Mouse (Mus musculus) neural tube, embryonic 11.5 days (tissue): ENCODE data around the gene Mrps17. TPM values are rescaled to one million over a fixed set of nuclear protein-coding genes. Genes with fewer than 3 reads are reported as not detected.
"Not testable (repeated sequence)": the region's sequence is repeated elsewhere in the genome, so short reads cannot be mapped to it uniquely, and the experiment has no call there.

ENCODE experiments used
- ATAC-seq: fragments of 200-750 bp; cut with Nextera tagmentation; 2 replicates; pipeline ENCODE4 v1.8.0; 2017; ENCODE audit warnings: moderate number of reproducible peaks, mild to moderate bottlenecking, moderate TSS enrichment, moderate library complexity; ENCODE audit not compliant: insufficient read depth, low FRiP score, low TSS enrichment
- DNase-seq: peaks from one replicate; pipeline ENCODE4 v3.0.0-alpha.2; 2015; ENCODE audit warnings: low spot score
- H3K27ac ChIP-seq: fragments of 300-500 bp; sonication (generic); 2 replicates; pipeline ENCODE4 v1.5.1; 2014; ENCODE audit warnings: low read depth, mild to moderate bottlenecking, low read length
- H3K27me3 ChIP-seq: fragments of 300-500 bp; sonication (generic); 2 replicates; pipeline ENCODE4 v1.6.1; 2014; ENCODE audit warnings: mild to moderate bottlenecking, low read length, mixed read lengths; ENCODE audit not compliant: control insufficient read depth, insufficient read depth
- H3K36me3 ChIP-seq: fragments of 300-500 bp; sonication (generic); 2 replicates; pipeline ENCODE4 v1.6.1; 2014; ENCODE audit warnings: mild to moderate bottlenecking, low read length, moderate library complexity, mixed read lengths; ENCODE audit not compliant: control insufficient read depth, insufficient read depth
- H3K4me1 ChIP-seq: fragments of 300-500 bp; sonication (generic); 2 replicates; pipeline ENCODE4 v1.6.1; 2014; ENCODE audit warnings: low read length, mixed read lengths; ENCODE audit not compliant: control insufficient read depth, insufficient read depth
- H3K4me2 ChIP-seq: fragments of 300-500 bp; sonication (generic); 2 replicates; pipeline ENCODE4 v1.6.1; 2014; ENCODE audit warnings: low read depth, mild to moderate bottlenecking, moderate library complexity
- H3K4me3 ChIP-seq: fragments of 300-500 bp; sonication (generic); 2 replicates; pipeline ENCODE4 v1.5.1; 2014; ENCODE audit warnings: low read depth, low read length
- H3K9ac ChIP-seq: fragments of 300-500 bp; sonication (generic); 2 replicates; pipeline ENCODE4 v1.6.1; 2014; ENCODE audit warnings: mild to moderate bottlenecking, low read length
- H3K9me3 ChIP-seq: fragments of 300-500 bp; sonication (generic); 2 replicates; pipeline ENCODE4 v1.6.1; 2016; ENCODE audit warnings: low read length; ENCODE audit not compliant: control insufficient read depth
- WGBS: fragments of 180-500 bp; shearing (Covaris S2); extraction: QIAGEN DNeasy Blood & Tissue Kit; methylation state at CpG from one replicate; pipeline ENCODE4 v1.1.7; 2014; 5-methylcytosine and 5-hydroxymethylcytosine counted together
- polyA plus RNA-seq: library from polyadenylated mRNA; unstranded; fragments of >200 nt; fragmentation: Nextera tagmentation; extraction: Ambion mirVana; gene quantifications from 2 replicates; pipeline ENCODE4 v1.2.1, GENCODE M21; 2014

The Mrps17 gene
- 160 and 178 TPM in 2 replicates for polyA plus RNA-seq

GRCm38 (mm10) chr5:129715326-129715861, at the start of gene Mrps17:
Gene Mrps17 (plus strand): TSS chr5:129715497.
- DNase-seq: peak; percentile 95
- no peak within 1 kb of the TSS for H3K27ac ChIP-seq
- H3K36me3 ChIP-seq: peaks cover 5% of the 10 kb centered on the region
- peak within 1 kb of the TSS; percentile 82 for H3K9ac ChIP-seq
- under 1% methylated on average over 33 of the region's 33 CpGs for WGBS
- ATAC-seq: peak; percentile 94
- H3K4me1 ChIP-seq: 0 out of 2 replicates have a peak, but pooled peaks cover 6% of the 10 kb centered on the region
- H3K27me3 ChIP-seq: no peaks in the 10 kb centered on the region
- no peaks in the 10 kb centered on the region for H3K9me3 ChIP-seq
- peak within 1 kb of the TSS; percentile 63 for H3K4me3 ChIP-seq
- peak within 1 kb of the TSS; percentile 59 for H3K4me2 ChIP-seq

- H3K27me3 ChIP-seq: no peaks in the 10 kb centered on the region
- H3K9me3 ChIP-seq: no peaks in the 10 kb centered on the region
- H3K4me1 ChIP-seq: peaks cover 8% of the 10 kb centered on the region
- no peak overlapping the region for H3K4me3 ChIP-seq
- H3K4me2 ChIP-seq: no peak overlapping the region
- H3K27ac ChIP-seq: no peak overlapping the region
- 93% methylated on average over 10 of the region's 10 CpGs for WGBS
- no peak for DNase-seq
- no peak for ATAC-seq
- no peaks in the 10 kb centered on the region for H3K36me3 ChIP-seq
- H3K9ac ChIP-seq: no peak overlapping the region
Measured at GRCm38 (mm10) chr5:129666271-129666909, 48.9 kb upstream of the Mrps17 start.

GRCm38 (mm10) chr5:129667851-129668250, 47.4 kb upstream of the Mrps17 start:
- DNase-seq (no peak), ATAC-seq (no peak)
- H3K4me1 ChIP-seq: peaks cover 8% of the 10 kb centered on the region
- H3K4me3 ChIP-seq: no peak overlapping the region
- H3K9ac ChIP-seq: no peak overlapping the region
- H3K9me3 ChIP-seq: no peaks in the 10 kb centered on the region
- H3K27me3 ChIP-seq: no peaks in the 10 kb centered on the region
- WGBS: 91% methylated on average over 4 of the region's 4 CpGs
- H3K4me2 ChIP-seq: no peak overlapping the region
- no peaks in the 10 kb centered on the region for H3K36me3 ChIP-seq
- H3K27ac ChIP-seq: no peak overlapping the region

- under 1% methylated on average over 31 of the region's 31 CpGs for WGBS
- no peaks in the 10 kb centered on the region for H3K36me3 ChIP-seq
- H3K27ac ChIP-seq: no peak overlapping the region
- DNase-seq (no peak), ATAC-seq (0 out of 2 replicates have a peak, but pooled peaks have one; percentile 16)
- peaks cover 8% of the 10 kb centered on the region for H3K4me1 ChIP-seq
- no peaks in the 10 kb centered on the region for H3K27me3 ChIP-seq
- H3K4me3 ChIP-seq: peak overlapping the region; percentile 78
- H3K9me3 ChIP-seq: no peaks in the 10 kb centered on the region
- H3K9ac ChIP-seq: peak overlapping the region; percentile 87
- H3K4me2 ChIP-seq: peak overlapping the region; percentile 77
Measured at GRCm38 (mm10) chr5:129669453-129670035, 45.8 kb upstream of the Mrps17 start.

GRCm38 (mm10) chr5:129670036-129670458, 45.2 kb upstream of the Mrps17 start, which contains the start of gene Zfp11:
Gene Zfp11 (minus strand): TSS chr5:129670099.
- 2% methylated on average over 23 of the region's 23 CpGs for whole genome bisulfite sequencing
- H3K27ac ChIP-seq: no peak within 1 kb of the TSS
- H3K4me3 ChIP-seq: peak within 1 kb of the TSS; percentile 78
- H3K4me2 ChIP-seq: peak within 1 kb of the TSS; percentile 77
- H3K4me1 ChIP-seq: peaks cover 8% of the 10 kb centered on the region
- H3K27me3 ChIP-seq: no peaks in the 10 kb centered on the region
- DNase-seq (peak; percentile 82), ATAC-seq (0 out of 2 replicates have a peak, but pooled peaks have one; percentile 48)
- H3K36me3 ChIP-seq: no peaks in the 10 kb centered on the region
- no peaks in the 10 kb centered on the region for H3K9me3 ChIP-seq
- peak within 1 kb of the TSS; percentile 87 for H3K9ac ChIP-seq

GRCm38 (mm10) chr5:129685141-129685540, 30.2 kb upstream of the Mrps17 start:
- H3K27me3 ChIP-seq, H3K27ac ChIP-seq, ATAC-seq, DNase-seq, H3K4me3 ChIP-seq, H3K4me2 ChIP-seq, H3K4me1 ChIP-seq, H3K9me3 ChIP-seq, H3K9ac ChIP-seq, H3K36me3 ChIP-seq: not testable (repeated sequence)
- WGBS: 92% methylated on average over 5 of the region's 5 CpGs

- Histone ChIP-seq H3K27ac (no peak overlapping the region), H3K9me3 (no peaks in the 10 kb centered on the region), H3K9ac (no peak overlapping the region), H3K27me3 (no peaks in the 10 kb centered on the region), H3K4me3 (no peak overlapping the region), H3K4me2 (no peak overlapping the region), H3K4me1 (no peaks in the 10 kb centered on the region), H3K36me3 (no peaks in the 10 kb centered on the region)
- WGBS: 83% methylated on average over 7 of the region's 7 CpGs
- ATAC-seq (no peak), DNase-seq (no peak)
Measured at GRCm38 (mm10) chr5:129687621-129688020, 27.7 kb upstream of the Mrps17 start.

- no peak for DNase-seq
- H3K4me2 ChIP-seq: no peak overlapping the region
- WGBS: 90% methylated on average over 3 of the region's 3 CpGs
Measured at GRCm38 (mm10) chr5:129690528-129690927, 24.8 kb upstream of the Mrps17 start.

More at GRCm38 (mm10) chr5:129690528-129690927, 24.8 kb upstream of the Mrps17 start:
- ATAC-seq: no peak
- H3K27ac ChIP-seq: no peak overlapping the region
- no peaks in the 10 kb centered on the region for H3K9me3 ChIP-seq
- H3K36me3 ChIP-seq: no peaks in the 10 kb centered on the region
- no peak overlapping the region for H3K4me3 ChIP-seq
- H3K27me3 ChIP-seq: no peaks in the 10 kb centered on the region
- no peak overlapping the region for H3K9ac ChIP-seq
- no peaks in the 10 kb centered on the region for H3K4me1 ChIP-seq
